Mouse (Mus musculus) right cerebral cortex, postnatal 4 days (tissue): Measurements from ENCODE around the gene Mc1r.
A peak's percentile ranks its signal among the peaks of the same experiment; 100 is the strongest.
"Not testable (repeated sequence)": the region's sequence is repeated elsewhere in the genome, so short reads cannot be mapped to it uniquely, and the experiment has no call there.

Source experiments
- DNase-seq: peaks from one replicate; pipeline ENCODE4 v3.0.0-alpha.2; 2022

Gene Mc1r

DNA sequence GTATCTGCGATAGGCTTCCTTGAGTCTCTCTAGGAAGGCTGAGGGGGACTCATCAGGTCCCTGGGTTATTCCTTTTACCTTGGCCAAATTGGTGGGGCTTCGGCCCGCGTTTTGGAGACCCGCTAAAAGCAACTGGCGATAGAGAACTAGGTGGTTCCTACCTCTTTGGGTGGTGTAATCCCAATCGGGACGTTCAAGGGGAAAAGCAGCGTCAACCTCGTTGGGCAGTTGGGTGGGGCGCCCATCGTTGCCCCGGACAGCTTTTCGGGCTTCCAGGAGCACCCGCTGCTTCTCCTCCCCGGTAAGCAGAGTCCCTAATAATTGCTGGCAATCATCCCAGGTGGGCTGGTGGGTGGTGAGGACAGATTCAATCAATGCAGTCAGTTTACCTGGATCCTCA is 25.5 kb downstream of the Mc1r start:
- DNase-seq, result no peak

DNA sequence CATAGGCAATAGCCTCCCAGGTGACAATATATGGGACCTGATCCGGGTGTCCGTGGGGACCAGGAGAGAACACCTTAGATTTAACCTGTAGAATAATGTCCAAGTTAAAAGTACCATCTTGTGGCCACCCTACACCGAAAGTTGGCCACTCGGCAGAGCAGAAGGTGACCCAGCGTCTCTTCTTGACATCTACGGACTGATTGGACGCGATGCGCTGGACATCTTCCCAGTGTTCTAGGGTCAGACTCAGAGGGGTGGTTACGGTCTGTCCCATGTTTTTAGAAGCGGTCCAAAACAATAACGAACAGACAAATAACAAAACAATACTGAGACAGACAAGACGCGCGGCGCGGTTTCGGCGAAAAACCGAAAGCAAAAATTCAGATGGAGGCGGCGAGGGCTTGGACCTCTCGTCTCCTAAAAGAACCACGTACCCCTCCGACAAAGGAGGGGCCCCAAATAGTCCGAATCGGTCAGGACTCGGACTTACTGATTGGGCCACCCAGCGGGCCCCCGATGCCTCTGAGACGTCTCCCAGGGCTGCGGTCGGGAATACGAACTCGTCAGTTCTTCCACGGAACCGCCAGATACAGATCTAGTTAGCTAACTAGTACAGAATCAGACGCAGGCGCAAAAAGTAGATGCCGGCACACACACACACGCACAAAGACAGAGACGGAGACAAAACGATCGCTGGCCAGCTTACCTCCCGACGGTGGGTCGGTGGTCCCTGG is 26.5 kb downstream of the Mc1r start:
- DNase-seq, result not testable (repeated sequence)

DNA sequence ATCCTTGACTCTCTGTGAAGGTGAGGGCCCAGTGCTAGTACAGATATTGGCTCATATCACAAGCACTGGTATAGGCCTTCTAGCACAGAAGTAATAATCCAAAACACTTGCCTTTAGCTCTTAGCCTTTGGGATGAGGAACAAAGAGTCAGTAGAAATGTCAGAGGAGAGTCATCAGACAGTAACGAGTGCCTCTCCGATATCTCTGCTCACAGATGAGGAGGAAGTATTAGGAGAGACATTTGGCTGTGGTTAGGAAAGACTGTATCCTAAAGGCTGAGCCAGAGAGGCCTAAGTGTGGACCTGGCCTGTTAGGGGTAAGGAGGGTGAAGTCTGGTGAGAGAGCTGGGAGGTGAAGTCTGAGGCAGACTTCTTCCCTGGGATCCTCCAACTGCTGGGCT is 34.9 kb downstream of the Mc1r start:
- no peak for DNase-seq

DNA sequence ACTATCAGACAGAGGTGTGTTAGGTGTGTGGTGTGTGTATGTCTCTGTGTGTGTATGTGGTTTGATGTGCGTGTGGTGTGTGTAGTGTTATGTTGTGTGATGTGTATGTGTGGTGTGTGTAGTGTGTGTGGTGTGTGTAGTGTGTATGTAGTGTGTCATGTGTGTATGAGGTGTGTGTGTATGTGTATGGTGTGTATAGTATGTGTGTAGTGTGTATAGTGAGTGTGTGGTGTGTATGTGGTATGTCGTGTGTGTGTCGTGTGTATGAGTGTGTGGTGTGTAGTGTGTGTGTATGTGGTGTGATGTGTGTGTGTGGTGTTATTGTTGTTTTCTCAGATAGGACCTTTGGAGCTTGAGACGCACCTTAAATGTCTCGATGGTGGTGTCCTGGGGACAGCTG is 35.4 kb downstream of the Mc1r start:
- no peak for DNase-seq

DNA sequence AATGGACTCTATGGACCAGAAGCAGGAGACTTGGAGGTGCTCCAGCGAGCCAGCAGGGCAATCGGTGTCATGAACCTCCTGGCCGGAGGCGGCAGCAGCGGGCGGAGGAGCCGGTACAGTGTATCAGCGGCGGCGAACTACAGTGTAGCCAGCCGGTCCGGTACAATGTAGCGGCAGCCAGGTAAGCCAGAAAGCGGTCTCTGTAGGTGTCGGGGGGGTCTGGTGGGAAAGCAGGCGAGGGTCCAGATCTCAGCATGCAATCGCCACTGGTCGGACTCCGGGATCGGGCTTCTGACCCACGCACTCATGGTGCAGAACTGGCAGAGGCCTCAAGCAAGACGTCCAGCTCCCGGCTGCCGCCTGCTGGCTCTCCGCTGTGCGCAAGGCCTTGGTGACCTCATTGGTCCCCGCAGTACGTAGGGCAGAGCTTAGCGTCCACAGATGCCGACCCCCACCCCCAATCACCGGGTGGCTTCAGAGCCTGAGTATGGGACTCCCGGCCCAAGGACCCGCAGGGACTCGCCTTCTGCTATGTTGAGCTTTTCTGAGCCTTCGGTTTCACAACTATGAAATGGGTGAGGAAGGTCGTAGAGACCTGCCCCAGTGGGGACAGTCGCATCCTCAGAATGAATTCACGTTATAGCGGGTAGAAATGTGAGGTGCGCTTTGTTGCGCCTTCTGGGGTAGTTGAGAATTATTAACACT is 36.1 kb downstream of the Mc1r start:
- DNase-seq, result peak; percentile 93

DNA sequence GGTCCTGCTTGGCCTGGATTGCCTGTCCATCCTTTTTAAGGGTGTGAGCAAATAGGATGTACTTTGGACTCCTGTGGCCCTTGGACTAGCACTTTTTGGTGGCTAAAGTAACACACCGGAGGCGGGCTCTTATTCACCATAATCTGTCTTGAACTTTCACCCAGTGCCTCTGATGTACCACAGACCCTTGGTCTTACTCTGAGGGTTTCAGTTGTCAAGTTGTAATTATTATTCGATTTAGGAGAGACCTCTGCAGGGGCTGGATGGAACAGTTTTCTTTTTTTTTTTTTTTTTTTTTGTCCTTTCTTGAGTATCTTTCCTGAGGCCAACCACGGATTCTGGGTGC is 36.6 kb downstream of the Mc1r start:
- no peak for DNase-seq

DNA sequence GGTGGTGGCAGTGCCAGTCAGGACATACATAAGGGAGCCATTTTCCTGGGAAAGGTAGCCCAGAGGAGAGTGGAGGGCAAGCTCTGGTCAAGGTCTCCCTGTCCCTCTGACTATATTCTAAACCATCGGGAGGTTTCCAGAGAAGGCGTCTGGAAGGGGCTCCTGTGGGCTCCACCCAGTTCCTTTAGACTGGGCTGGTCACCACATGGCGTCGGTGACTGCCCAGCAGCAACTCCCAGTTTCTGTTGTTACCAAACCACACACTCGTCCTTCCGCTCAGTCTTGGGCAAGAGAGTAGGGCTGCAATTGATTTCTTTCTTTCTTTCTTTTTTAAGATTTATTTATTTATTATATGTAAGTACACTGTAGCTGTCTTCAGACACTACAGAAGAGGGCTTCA is 37.2 kb downstream of the Mc1r start:
- DNase-seq, result no peak

DNA sequence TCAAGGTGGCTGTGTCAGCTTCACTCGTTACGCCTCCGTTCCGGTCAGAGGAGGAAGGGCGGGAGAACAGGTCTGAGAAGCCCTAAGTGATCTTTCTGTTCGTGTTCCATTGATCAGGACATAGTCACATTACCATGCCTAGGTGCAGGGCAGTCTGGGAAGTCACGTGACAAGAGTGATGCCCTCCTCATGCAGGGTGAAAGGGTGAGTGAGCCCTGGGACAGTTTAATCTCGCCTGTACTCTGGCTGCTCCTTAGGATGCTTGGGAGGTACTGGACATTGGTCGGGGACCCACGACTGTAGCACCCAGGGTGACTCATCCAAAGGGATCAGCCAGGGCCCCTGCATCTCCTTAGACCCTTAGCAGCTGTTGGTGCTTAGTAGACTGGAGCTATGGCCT is 39.1 kb downstream of the Mc1r start:
- no peak for DNase-seq

DNA sequence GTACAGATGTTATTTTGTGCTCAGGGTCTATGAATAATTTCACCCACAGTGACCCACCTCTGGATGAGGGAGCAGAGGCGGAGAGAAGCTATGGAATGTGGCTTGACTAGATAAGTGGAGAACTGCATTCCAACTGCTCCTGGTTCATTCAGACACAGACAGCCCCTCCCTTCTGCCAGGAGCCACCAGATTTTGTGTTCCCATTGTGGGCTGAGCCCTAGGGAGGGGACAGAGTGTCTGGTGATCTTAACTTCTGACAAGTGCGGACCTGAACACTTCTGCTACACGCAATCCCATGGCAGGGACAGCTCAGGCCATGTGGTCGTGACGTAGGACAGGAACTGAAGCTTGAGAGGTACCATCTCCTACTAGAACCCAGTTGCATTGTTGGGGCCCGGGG is 39.9 kb downstream of the Mc1r start:
- DNase-seq, result no peak

DNA sequence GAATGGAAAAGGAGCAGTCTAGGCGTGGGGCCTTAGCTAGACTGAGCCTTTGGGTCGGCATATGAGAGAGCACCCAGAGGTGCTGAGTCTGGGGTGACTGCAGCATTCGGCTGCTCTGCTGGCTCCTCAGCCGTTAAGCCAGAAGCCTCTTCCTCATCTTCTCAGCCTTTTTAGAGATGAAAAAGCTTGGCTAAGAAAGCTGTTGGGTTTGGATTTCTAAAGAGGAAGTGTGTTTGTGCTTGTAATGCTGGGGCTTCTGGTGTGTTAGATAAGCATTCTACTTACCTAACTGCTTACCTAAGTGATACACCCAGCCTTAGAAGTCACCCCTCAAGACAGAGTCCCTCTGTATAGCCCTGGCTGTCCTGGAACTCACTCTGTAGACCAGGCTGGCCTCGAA is 43.9 kb downstream of the Mc1r start:
- no peak for DNase-seq

DNA sequence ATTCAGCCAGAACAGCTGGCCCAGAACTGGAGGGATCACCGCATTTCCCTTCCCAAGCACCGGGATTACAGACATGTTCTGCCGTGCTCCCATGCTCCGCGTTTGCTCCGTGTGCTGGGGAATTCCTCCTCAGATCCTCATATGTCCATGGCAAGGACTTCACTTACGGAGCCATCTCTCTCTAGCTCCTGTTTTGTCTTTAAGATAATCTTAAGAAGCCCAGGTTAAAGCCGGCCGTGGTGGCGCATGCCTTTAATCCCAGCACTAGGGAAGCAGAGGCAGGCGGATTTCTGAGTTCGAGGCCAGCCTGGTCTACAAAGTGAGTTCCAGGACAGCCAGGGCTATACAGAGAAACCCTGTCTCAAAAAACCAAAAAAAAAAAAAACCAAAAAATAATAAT is 44.8 kb downstream of the Mc1r start:
- not testable (repeated sequence) for DNase-seq

DNA sequence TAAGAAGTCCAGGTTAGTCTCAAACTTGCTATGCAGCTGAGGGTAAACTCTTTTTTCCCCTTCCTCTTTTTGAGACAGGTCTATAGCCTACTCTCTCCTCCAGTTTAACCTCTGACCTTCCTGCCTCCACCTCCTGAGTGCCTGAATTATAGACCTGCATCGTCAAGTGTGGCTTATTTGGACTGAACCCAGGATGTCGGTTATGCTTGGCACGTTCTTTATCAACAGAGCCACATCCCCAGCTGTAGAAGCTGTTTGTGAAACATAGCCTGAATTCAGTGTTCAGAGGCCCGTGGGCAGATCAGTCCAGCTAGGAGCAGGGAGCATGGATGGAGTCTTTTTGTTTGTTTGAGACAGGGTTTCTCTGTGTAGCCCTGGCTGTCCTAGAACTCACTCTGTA is 45.2 kb downstream of the Mc1r start:
- DNase-seq, result no peak

DNA sequence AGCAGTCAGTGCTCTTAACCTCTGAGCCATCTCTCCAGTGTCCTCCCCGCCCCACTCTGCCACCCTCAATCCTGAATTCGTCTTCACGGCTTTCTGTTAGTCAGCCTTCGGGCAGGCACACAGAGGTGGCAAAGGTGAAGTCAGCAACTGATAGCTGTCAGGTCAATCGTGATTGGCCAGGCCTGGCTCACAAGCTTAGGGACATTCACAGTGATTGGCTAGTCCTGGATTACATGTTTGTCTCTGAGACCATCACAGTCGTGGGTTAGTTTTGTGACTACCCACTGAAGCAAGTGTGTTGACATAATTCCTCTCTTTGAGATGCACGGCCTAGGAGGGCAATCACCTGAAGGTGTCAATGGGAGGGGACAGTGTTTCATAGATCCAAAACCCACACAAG is 46.4 kb downstream of the Mc1r start:
- no peak for DNase-seq

DNA sequence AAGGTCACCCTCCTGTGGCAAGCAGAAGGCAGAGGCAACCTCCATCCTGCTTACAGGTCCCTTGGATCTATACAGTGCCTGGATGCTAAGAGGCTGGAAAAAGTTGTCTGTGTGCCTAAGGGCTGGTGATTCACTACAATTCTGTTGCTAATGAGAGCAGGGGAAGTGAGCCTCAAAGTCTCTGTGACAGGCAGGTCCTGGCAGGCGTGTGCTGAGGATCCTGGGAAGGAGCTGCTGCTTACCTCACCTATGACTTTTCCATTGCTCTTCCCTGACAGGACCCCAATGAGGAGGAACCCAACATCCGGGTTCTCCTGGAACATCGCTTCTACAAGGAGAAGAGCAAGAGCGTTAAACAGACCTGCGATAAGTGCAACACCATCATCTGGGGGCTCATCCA is 47.0 kb downstream of the Mc1r start:
- no peak for DNase-seq

DNA sequence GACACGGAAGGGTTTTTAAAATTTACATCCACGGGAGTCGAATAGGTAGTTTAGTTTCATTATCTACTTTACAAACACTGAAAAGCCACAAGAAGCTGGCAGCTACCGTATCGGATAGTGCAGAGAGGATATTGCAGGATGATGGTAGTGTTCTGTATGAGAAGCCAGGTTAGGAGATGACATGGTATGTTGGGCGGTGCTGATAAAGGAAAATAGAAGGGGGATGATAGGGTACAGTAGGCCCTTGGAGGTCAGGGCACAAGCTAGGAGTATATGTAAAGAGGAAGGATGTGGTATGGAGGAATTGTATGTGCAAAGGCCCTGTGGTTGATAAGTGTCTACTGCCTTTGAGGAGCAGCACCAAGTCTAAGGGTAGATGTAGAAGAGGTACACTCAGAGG is 47.7 kb downstream of the Mc1r start:
- DNase-seq, result no peak
